Mouse (Mus musculus) cerebellum, adult 2 months (tissue): ENCODE measurements around the gene Plce1. TPM values are rescaled to one million over a fixed set of nuclear protein-coding genes. Genes with fewer than 3 reads are reported as not detected.

Source experiments
- DNase-seq, 2 experiments: peaks; one replicate each; pipeline ENCODE4 v3.0.0; 2021
- H3K27ac ChIP-seq: fragments of 200-500 bp; 2 replicates; pipeline ENCODE4 v1.5.1; 2012; ENCODE audit warnings: low read length, control low read depth, inconsistent platforms; ENCODE audit not compliant: insufficient read depth
- H3K27me3 ChIP-seq: fragments of 200-500 bp; 2 replicates; pipeline ENCODE4 v1.6.1; 2012; ENCODE audit warnings: inconsistent platforms, mild to moderate bottlenecking, low read length, moderate library complexity; ENCODE audit not compliant: control insufficient read depth, insufficient read depth
- H3K4me1 ChIP-seq: fragments of 200-500 bp; 2 replicates; pipeline ENCODE4 v1.6.1; 2011; ENCODE audit warnings: low read length; ENCODE audit not compliant: control insufficient read depth, insufficient read depth
- H3K4me3 ChIP-seq: fragments of 200-500 bp; replicated peaks from 2 replicates; pipeline ENCODE3; 2011; ENCODE audit warnings: mild to moderate bottlenecking, low read depth, low read length, control low read depth; ENCODE audit not compliant: insufficient read depth
- CTCF ChIP-seq: fragments of 200-500 bp; IDR thresholded peaks from 2 replicates; pipeline ENCODE4 v1.5.1; 2011; ENCODE audit warnings: low read depth, mild to moderate bottlenecking, control low read depth, low read length, moderate library complexity, borderline replicate concordance; ENCODE audit not compliant: insufficient read depth
- POLR2A ChIP-seq: fragments of 200-500 bp; IDR thresholded peaks from 2 replicates; pipeline ENCODE4 v1.6.1; 2011; ENCODE audit warnings: low read length, control low read depth, borderline replicate concordance; ENCODE audit not compliant: insufficient read depth
- WGBS: fragments of 180-500 bp; shearing (Covaris S2); methylation state at CpG from one replicate; pipeline ENCODE4 v1.1.7; 2018; 5-methylcytosine and 5-hydroxymethylcytosine counted together
- polyA plus RNA-seq: library from polyadenylated mRNA; depleted of rRNA; stranded (reverse); fragments of >200 nt; gene quantifications from 2 replicates; pipeline ENCODE4 v1.2.3, GENCODE M21; 2012

Gene Plce1
- polyA plus RNA-seq, 1 experiment, result 9.7 TPM

DNA sequence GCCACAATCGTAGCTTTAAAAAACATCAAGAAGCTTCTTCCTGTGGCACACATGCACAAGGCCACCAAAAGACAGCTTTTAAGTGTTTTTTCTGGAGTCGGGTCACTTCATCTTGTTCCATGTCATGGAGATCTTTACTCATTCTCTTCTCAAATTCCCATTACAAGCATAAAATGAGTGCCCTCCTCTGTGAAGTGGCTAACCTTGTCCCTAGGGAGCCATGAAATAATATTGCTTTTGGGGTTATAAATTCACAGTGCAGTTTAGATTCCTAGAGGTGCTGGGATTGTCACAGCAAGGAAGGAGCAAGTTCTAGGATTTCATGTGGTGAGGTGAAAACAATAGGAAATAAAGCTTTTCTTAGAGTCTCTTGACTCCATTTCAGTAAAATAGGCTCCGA, 223.8 kb downstream of the Plce1 start:
- WGBS, result 91% methylated on average over 3 of the region's 3 CpGs
- H3K27me3 ChIP-seq, result no peaks in the 10 kb centered on the region
- TF ChIP-seq CTCF (no peak), POLR2A (no peak)
- no peak for DNase-seq
- H3K4me1 ChIP-seq, result no peaks in the 10 kb centered on the region
- no peak overlapping the region for H3K27ac ChIP-seq
- no peak overlapping the region for H3K4me3 ChIP-seq

DNA sequence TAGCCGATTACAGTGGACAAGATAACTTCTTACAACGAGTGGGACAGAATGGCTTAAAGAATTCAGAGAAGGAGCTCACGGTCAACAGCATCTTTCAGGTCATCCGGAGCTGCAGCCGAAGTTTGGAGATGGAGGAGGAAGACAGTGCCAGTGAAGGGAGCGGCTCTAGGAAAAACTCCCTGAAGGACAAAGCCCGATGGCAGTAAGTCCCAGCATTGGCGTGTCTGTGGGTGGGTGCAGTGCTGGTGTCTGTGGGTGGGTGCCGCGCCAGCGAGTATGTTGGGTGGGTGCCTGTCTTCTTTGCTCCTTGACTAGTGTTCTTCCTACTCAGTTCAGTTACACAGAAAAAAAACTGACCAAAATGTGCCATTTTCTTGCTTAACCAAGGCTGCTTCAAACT, 224.3 kb downstream of the Plce1 start:
- H3K27ac ChIP-seq, result no peak overlapping the region
- no peak for DNase-seq
- H3K4me3 ChIP-seq, result no peak overlapping the region
- WGBS, result 90% methylated on average over 11 of the region's 11 CpGs
- H3K27me3 ChIP-seq, result no peaks in the 10 kb centered on the region
- TF ChIP-seq POLR2A, result no peak
- TF ChIP-seq CTCF, result no peak
- no peaks in the 10 kb centered on the region for H3K4me1 ChIP-seq

DNA sequence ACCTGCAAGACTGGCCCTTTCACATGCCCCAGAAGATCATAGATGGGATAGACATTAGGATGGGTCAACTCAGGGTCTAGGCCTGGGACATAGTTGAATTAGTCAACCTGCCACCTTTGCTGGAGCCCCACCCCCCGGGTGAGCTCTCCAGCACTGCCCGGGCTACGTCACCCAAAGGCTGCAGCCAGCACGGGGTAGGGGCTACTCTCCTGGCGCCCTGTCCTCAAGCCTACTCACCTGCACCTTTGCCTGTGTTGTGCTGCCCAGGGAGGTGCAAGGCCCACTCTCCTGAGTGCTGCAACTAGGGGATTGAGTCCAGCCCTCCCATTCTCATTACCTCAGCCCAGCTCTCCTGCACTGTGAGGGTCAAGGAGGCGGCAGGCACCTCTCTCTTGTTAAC, 225.5 kb downstream of the Plce1 start:
- TF ChIP-seq POLR2A (no peak), CTCF (no peak)
- 92% methylated on average over 6 of the region's 6 CpGs for WGBS
- H3K27me3 ChIP-seq, result no peaks in the 10 kb centered on the region
- no peak for DNase-seq
- H3K4me1 ChIP-seq, result no peaks in the 10 kb centered on the region
- no peak overlapping the region for H3K4me3 ChIP-seq
- no peak overlapping the region for H3K27ac ChIP-seq

DNA sequence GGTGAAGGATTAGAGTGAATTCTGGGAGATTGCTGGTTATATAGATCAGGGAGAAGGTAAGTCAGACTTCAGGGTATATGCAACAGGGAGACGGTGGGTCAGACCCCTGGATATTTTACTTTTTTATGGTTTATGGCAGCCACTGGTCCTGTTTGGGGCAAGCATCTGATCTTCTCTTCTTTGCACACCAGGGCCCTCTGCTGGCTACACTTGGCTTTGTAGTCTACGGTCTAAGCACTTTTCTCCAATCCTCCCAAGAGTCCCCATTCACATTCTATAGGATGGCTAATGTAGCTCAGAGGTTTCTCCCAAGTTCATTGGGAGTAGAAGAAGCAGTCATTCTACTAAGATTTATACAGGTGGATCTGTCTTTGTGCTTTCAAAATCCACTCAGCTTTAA, 228.5 kb downstream of the Plce1 start:
- no peaks in the 10 kb centered on the region for H3K4me1 ChIP-seq
- H3K27ac ChIP-seq, result no peak overlapping the region
- WGBS, result 78% methylated on average over 2 of the region's 2 CpGs
- H3K4me3 ChIP-seq, result no peak overlapping the region
- no peak for TF ChIP-seq CTCF
- H3K27me3 ChIP-seq, result no peaks in the 10 kb centered on the region
- DNase-seq, result no peak

DNA sequence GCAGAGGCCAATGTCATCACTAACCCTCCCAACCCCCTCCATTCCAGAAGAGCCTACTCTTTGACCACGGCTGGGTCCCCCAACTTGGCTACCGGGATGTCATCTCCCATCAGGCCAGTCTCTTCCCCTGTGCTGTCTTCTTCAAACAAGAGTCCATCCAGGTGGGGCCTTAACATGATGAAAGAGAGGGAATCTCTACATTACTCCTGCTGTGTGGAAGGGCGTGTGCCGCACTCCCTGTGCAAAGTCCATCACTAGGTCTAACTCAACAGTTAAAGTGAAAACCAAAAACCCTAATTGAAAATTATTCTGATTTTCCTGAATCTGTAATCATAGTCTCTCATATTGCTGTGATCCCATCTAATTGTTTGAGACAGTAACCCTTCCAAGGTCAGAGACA, 240.9 kb downstream of the Plce1 start:
- DNase-seq, result no peak
- Histone ChIP-seq H3K4me3 (no peak overlapping the region), H3K4me1 (no peaks in the 10 kb centered on the region), H3K27me3 (no peaks in the 10 kb centered on the region), H3K27ac (no peak overlapping the region)
- TF ChIP-seq POLR2A, result no peak
- no peak for TF ChIP-seq CTCF
- 93% methylated on average over 4 of the region's 4 CpGs for WGBS

DNA sequence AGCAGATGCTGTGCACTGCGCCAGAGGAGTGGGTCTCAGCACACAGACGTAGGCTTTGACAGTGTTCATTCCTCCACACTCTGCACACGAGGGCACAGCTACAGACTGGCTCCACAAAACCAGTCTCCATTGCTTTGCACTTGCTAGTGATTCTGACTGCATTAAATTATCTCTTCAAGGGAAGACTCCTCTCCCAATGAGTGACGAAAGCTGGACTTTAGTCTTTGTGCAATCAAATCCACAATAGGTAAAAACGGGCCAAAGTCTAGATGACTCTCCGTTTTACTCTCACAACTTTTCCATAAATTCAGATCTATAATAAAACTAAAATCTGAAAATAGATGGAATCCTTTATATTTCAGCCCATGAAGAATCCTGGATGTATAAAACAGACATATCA, 242.1 kb downstream of the Plce1 start:
- DNase-seq, result no peak
- Histone ChIP-seq H3K27ac (no peak overlapping the region), H3K4me1 (no peaks in the 10 kb centered on the region), H3K4me3 (no peak overlapping the region), H3K27me3 (no peaks in the 10 kb centered on the region)
- WGBS, result 83% methylated on average over 6 of the region's 6 CpGs
- no peak for TF ChIP-seq CTCF
- TF ChIP-seq POLR2A, result no peak

DNA sequence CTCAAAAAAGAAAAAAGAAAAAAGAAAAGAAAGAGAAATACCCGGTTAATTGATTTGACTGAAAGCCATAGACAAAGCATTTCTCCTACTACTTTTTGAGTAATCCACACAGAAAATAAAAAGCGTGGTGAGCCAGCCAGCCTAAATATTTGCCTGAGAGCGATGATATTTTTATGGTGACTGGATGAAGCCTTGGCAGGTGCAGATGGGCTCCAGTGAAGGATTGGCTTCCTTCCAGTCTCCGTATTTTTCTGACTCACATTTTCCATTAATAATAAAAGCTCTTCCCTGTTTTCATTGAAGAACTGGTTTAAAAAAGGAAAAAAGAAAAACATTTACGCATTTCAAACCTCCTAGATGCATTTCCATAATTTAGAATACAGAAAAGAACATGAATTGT, 243.1 kb downstream of the Plce1 start:
- peak in 1 of 2 experiments; percentile 16 for DNase-seq
- Histone ChIP-seq H3K27ac (no peak overlapping the region), H3K27me3 (no peaks in the 10 kb centered on the region), H3K4me1 (no peaks in the 10 kb centered on the region), H3K4me3 (no peak overlapping the region)
- TF ChIP-seq CTCF, result no peak
- TF ChIP-seq POLR2A, result no peak
- 19% methylated on average over 5 of the region's 5 CpGs for WGBS

DNA sequence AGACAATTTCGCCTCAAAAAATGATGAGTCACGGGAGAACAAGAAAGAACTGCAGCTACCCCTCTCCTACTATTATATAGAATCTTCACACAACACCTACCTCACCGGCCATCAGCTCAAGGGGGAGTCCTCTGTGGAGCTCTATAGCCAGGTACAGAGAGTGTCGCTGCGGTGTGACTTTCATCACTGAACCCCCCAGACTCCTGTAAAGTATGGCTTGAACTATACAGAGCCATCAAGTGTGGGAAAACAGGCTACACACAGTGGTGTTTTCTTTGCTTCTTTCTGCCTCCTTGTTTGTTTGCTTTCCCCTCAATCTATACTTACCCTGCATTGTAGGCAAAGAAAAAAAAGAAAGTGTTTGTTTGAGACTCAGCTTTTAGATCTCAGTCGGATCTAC, 247.9 kb downstream of the Plce1 start:
- no peaks in the 10 kb centered on the region for H3K4me1 ChIP-seq
- H3K27ac ChIP-seq, result no peak overlapping the region
- WGBS, result 73% methylated on average over 6 of the region's 6 CpGs
- no peaks in the 10 kb centered on the region for H3K27me3 ChIP-seq
- DNase-seq, result no peak
- no peak for TF ChIP-seq CTCF
- no peak for TF ChIP-seq POLR2A
- H3K4me3 ChIP-seq, result no peak overlapping the region

DNA sequence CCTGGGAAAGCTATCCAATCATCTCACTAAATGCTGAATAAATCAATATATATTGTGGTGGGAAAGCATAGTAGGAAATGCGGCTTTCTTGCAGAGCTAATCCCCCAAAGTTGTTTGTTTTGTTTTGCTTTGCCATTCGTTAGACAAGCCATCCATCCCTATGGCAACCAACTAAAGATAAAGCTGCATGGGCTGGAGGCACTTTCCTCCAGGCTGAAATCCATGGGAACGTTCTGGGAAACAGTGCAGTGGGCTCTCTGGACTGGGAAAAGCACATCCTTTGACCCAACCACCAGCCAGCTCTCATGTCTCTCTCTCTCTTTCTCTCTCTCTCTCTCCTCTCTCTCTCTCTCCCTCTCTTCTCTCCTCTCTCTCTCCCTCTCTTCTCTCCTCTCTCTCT, 248.4 kb downstream of the Plce1 start:
- no peak for DNase-seq
- H3K4me1 ChIP-seq, result no peaks in the 10 kb centered on the region
- no peak overlapping the region for H3K27ac ChIP-seq
- no peaks in the 10 kb centered on the region for H3K27me3 ChIP-seq
- no peak for TF ChIP-seq POLR2A
- no peak for TF ChIP-seq CTCF
- no peak overlapping the region for H3K4me3 ChIP-seq
- WGBS, result 20% methylated on average over 3 of the region's 3 CpGs
